Mouse (Mus musculus): Measurements from ENCODE around the gene Fam124b. TPM values are rescaled to one million over a fixed set of nuclear protein-coding genes. Genes with fewer than 3 reads are reported as not detected.

Fam124b gene
- 0.53 to 1.2 TPM in 2 of 3 replicates, not detected in the other for total RNA-seq (2017)

- ATAC-seq (replicated peaks; ENCODE audit: insufficient number of reproducible peaks, low FRiP score, low TSS enrichment, poor library complexity, severe bottlenecking) = no peak
Measured at GRCm38 (mm10) chr1:80218268-80218667, at the start of gene Fam124b. TSS of gene Fam124b (minus strand) at chr1:80218473.

- ATAC-seq (replicated peaks; ENCODE audit: insufficient number of reproducible peaks, low FRiP score, low TSS enrichment, poor library complexity, severe bottlenecking) = no peak
Measured at GRCm38 (mm10) chr1:80260443-80260842, 42.2 kb upstream of the Fam124b start.

- peak; percentile 40; the same call in 1 of the 2 replicates for ATAC-seq (replicated peaks; ENCODE audit: insufficient number of reproducible peaks, low FRiP score, low TSS enrichment, poor library complexity, severe bottlenecking)
Measured at GRCm38 (mm10) chr1:80258632-80259031, 40.4 kb upstream of the Fam124b start.

- ATAC-seq (replicated peaks; ENCODE audit: insufficient number of reproducible peaks, low FRiP score, low TSS enrichment, poor library complexity, severe bottlenecking) = no peak
Measured at GRCm38 (mm10) chr1:80253309-80253708, 35.0 kb upstream of the Fam124b start.

- ATAC-seq (replicated peaks; ENCODE audit: insufficient number of reproducible peaks, low FRiP score, low TSS enrichment, poor library complexity, severe bottlenecking) = no peak
Measured at GRCm38 (mm10) chr1:80250247-80250646, 32.0 kb upstream of the Fam124b start.

GRCm38 (mm10) chr1:80247131-80247530, 28.9 kb upstream of the Fam124b start:
- ATAC-seq (replicated peaks; ENCODE audit: insufficient number of reproducible peaks, low FRiP score, low TSS enrichment, poor library complexity, severe bottlenecking) = no peak

GRCm38 (mm10) chr1:80244123-80244522, 25.9 kb upstream of the Fam124b start:
- no peak for ATAC-seq (replicated peaks; ENCODE audit: insufficient number of reproducible peaks, low FRiP score, low TSS enrichment, poor library complexity, severe bottlenecking)

- ATAC-seq (replicated peaks; ENCODE audit: insufficient number of reproducible peaks, low FRiP score, low TSS enrichment, poor library complexity, severe bottlenecking) = no peak
Measured at GRCm38 (mm10) chr1:80241579-80241978, 23.3 kb upstream of the Fam124b start.

- no peak for ATAC-seq (replicated peaks; ENCODE audit: insufficient number of reproducible peaks, low FRiP score, low TSS enrichment, poor library complexity, severe bottlenecking)
Measured at GRCm38 (mm10) chr1:80240017-80240660, 21.9 kb upstream of the Fam124b start.

- ATAC-seq (replicated peaks; ENCODE audit: insufficient number of reproducible peaks, low FRiP score, low TSS enrichment, poor library complexity, severe bottlenecking) = no peak
Measured at GRCm38 (mm10) chr1:80239481-80239880, 21.2 kb upstream of the Fam124b start.

- no peak for ATAC-seq (replicated peaks; ENCODE audit: insufficient number of reproducible peaks, low FRiP score, low TSS enrichment, poor library complexity, severe bottlenecking)
Measured at GRCm38 (mm10) chr1:80236951-80237702, 18.9 kb upstream of the Fam124b start.

GRCm38 (mm10) chr1:80236126-80236525, 17.9 kb upstream of the Fam124b start:
- ATAC-seq (replicated peaks; ENCODE audit: insufficient number of reproducible peaks, low FRiP score, low TSS enrichment, poor library complexity, severe bottlenecking) = no peak

GRCm38 (mm10) chr1:80230612-80231011, 12.3 kb upstream of the Fam124b start:
- no peak for ATAC-seq (replicated peaks; ENCODE audit: insufficient number of reproducible peaks, low FRiP score, low TSS enrichment, poor library complexity, severe bottlenecking)

- no peak for ATAC-seq (replicated peaks; ENCODE audit: insufficient number of reproducible peaks, low FRiP score, low TSS enrichment, poor library complexity, severe bottlenecking)
Measured at GRCm38 (mm10) chr1:80224839-80225412, 6.7 kb upstream of the Fam124b start.

GRCm38 (mm10) chr1:80221151-80221550, 2.9 kb upstream of the Fam124b start:
- ATAC-seq (replicated peaks; ENCODE audit: insufficient number of reproducible peaks, low FRiP score, low TSS enrichment, poor library complexity, severe bottlenecking) = no peak

GRCm38 (mm10) chr1:80213826-80214225, 4.4 kb downstream of the Fam124b start:
- no peak for ATAC-seq (replicated peaks; ENCODE audit: insufficient number of reproducible peaks, low FRiP score, low TSS enrichment, poor library complexity, severe bottlenecking)

- no peak for ATAC-seq (replicated peaks; ENCODE audit: insufficient number of reproducible peaks, low FRiP score, low TSS enrichment, poor library complexity, severe bottlenecking)
Measured at GRCm38 (mm10) chr1:80213146-80213545, 5.1 kb downstream of the Fam124b start.

GRCm38 (mm10) chr1:80202314-80202713, 16.0 kb downstream of the Fam124b start:
- ATAC-seq (replicated peaks; ENCODE audit: insufficient number of reproducible peaks, low FRiP score, low TSS enrichment, poor library complexity, severe bottlenecking) = no peak

GRCm38 (mm10) chr1:80192837-80193236, 25.4 kb downstream of the Fam124b start:
- no peak for ATAC-seq (replicated peaks; ENCODE audit: insufficient number of reproducible peaks, low FRiP score, low TSS enrichment, poor library complexity, severe bottlenecking)

GRCm38 (mm10) chr1:80181414-80181805, 36.9 kb downstream of the Fam124b start:
- ATAC-seq (replicated peaks; ENCODE audit: insufficient number of reproducible peaks, low FRiP score, low TSS enrichment, poor library complexity, severe bottlenecking) = no peak
